Mouse (Mus musculus): ENCODE data around the gene 4930507D05Rik.
"Not testable (repeated sequence)": the region's sequence is repeated elsewhere in the genome, so short reads cannot be mapped to it uniquely, and the experiment has no call there.

Gene 4930507D05Rik

GRCm38 (mm10) chr10:62449364-62450279, at the start of gene 4930507D05Rik, which contains the start of gene Supv3l1:
Gene 4930507D05Rik, plus strand, starts transcription at chr10:62449489.
Gene Supv3l1, minus strand, starts transcription at chr10:62449738.
- peak; percentile 92 for DNase-seq (ENCODE audit: low spot score in 2 of 2)

- no peak for DNase-seq (ENCODE audit: low spot score in 2 of 2)
These were observed 47.6 kb upstream of the 4930507D05Rik start for GRCm38 (mm10) chr10:62401641-62402111.

- no peak for DNase-seq (ENCODE audit: low spot score in 2 of 2)
These were observed 44.4 kb upstream of the 4930507D05Rik start for GRCm38 (mm10) chr10:62404901-62405300.

GRCm38 (mm10) chr10:62410943-62411342, 38.3 kb upstream of the 4930507D05Rik start:
- peak; percentile 48 to 61 for DNase-seq (ENCODE audit: low spot score in 2 of 2)

GRCm38 (mm10) chr10:62411431-62412410, 37.6 kb upstream of the 4930507D05Rik start:
- peak in 1 of 2 experiments; percentile 11 for DNase-seq (ENCODE audit: low spot score in 2 of 2)

- DNase-seq (ENCODE audit: low spot score in 2 of 2), result no peak
These were observed 36.2 kb upstream of the 4930507D05Rik start for GRCm38 (mm10) chr10:62412906-62413605.

- no peak for DNase-seq (ENCODE audit: low spot score in 2 of 2)
These were observed 35.7 kb upstream of the 4930507D05Rik start for GRCm38 (mm10) chr10:62413606-62413982.

- DNase-seq (ENCODE audit: low spot score in 2 of 2), result no peak
These were observed 30.4 kb upstream of the 4930507D05Rik start for GRCm38 (mm10) chr10:62418831-62419356.

GRCm38 (mm10) chr10:62419422-62419821, 29.9 kb upstream of the 4930507D05Rik start:
- DNase-seq (ENCODE audit: low spot score in 2 of 2), result no peak

GRCm38 (mm10) chr10:62420399-62420798, 28.9 kb upstream of the 4930507D05Rik start:
- no peak for DNase-seq (ENCODE audit: low spot score in 2 of 2)

- no peak for DNase-seq (ENCODE audit: low spot score in 2 of 2)
These were observed 28.2 kb upstream of the 4930507D05Rik start for GRCm38 (mm10) chr10:62421127-62421526.

GRCm38 (mm10) chr10:62422255-62422654, 27.0 kb upstream of the 4930507D05Rik start, which contains the start of gene Hkdc1:
Gene Hkdc1, minus strand, starts transcription at chr10:62422491.
- no peak for DNase-seq (ENCODE audit: low spot score in 2 of 2)

- DNase-seq (ENCODE audit: low spot score in 2 of 2), result no peak
These were observed 24.0 kb upstream of the 4930507D05Rik start for GRCm38 (mm10) chr10:62425081-62425871.

- DNase-seq (ENCODE audit: low spot score in 2 of 2), result no peak
These were observed 18.9 kb upstream of the 4930507D05Rik start for GRCm38 (mm10) chr10:62430427-62430826.

GRCm38 (mm10) chr10:62450280-62450640, 971 bp downstream of the 4930507D05Rik start:
- DNase-seq (ENCODE audit: low spot score in 2 of 2), result no peak

- DNase-seq (ENCODE audit: low spot score in 2 of 2), result not testable (repeated sequence)
These were observed 2.7 kb downstream of the 4930507D05Rik start for GRCm38 (mm10) chr10:62452001-62452400.

- DNase-seq (ENCODE audit: low spot score in 2 of 2), result no peak
These were observed 12.0 kb downstream of the 4930507D05Rik start for GRCm38 (mm10) chr10:62461321-62461720.

- DNase-seq (ENCODE audit: low spot score in 2 of 2), result no peak
These were observed 20.4 kb downstream of the 4930507D05Rik start for GRCm38 (mm10) chr10:62469736-62470135.

- no peak for DNase-seq (ENCODE audit: low spot score in 2 of 2)
These were observed 21.8 kb downstream of the 4930507D05Rik start for GRCm38 (mm10) chr10:62471105-62471504.

GRCm38 (mm10) chr10:62474944-62475343, 25.7 kb downstream of the 4930507D05Rik start:
- no peak for DNase-seq (ENCODE audit: low spot score in 2 of 2)
